Comparison of ENCODE assay signal across 8 mouse cellular contexts in the genomic region with DNA sequence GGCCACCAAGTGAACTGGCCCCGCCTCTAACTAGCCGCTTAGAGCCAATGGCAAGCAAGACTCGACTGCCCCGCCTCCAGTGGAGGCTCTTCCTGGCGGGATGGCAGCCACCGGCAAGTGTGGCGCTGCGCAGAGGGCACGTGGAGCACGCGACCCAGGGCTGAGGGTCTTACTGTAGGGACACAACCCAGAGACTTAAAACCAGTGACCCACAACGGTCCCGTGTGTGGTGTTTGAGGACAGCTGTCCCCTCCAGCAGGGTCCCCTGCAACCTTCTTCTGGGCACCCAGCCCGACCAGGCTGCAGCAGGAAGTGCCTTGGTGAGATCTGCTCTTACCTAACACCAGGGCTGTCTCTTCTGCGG. TPM values are rescaled to one million over a fixed set of nuclear protein-coding genes. Genes with fewer than 3 reads are reported as not detected.
DNase-seq lines count a peak whose midpoint lies in the region; ATAC-seq lines count a peak whose summit lies in the region.

No protein-coding gene starts in this region.

- H3K27ac ChIP-seq in forebrain, embryonic 12.5 days: no peak overlapping the region
- H3K27ac ChIP-seq in lung, embryonic 16.5 days (ENCODE audit: low read length): no peak overlapping the region

- H3K9me3 ChIP-seq in forebrain, embryonic 12.5 days: no peaks in the 10 kb centered on the region
- no peaks in the 10 kb centered on the region for H3K9me3 ChIP-seq in lung, embryonic 16.5 days (ENCODE audit: control insufficient read depth, low read length)

- ATAC-seq in forebrain, embryonic 12.5 days (ENCODE audit: low FRiP score): peak; percentile 93
- ATAC-seq in lung, embryonic 16.5 days (ENCODE audit: low read depth): peak; percentile 93

- peak overlapping the region; percentile 34 for H3K4me3 ChIP-seq in forebrain, embryonic 12.5 days (replicated peaks)
- peak overlapping the region; percentile 46 for H3K4me3 ChIP-seq in lung, embryonic 16.5 days (ENCODE audit: low read length)

- intact Hi-C loops in heart, postnatal 25 days (cut with DNase I): no loop called here

- peak; percentile 70 for DNase-seq in ES-CJ7 (ENCODE audit: low read depth, low spot score)
- peak; percentile 38 for DNase-seq in c-Kit-positive CD71-positive TER-119-negative erythroid progenitor cells, embryonic 14.5 days (ENCODE audit: low read depth)
- peak; percentile 63 for DNase-seq in heart, postnatal 25 days (ENCODE audit: low spot score)
- DNase-seq in layer of hippocampus, adult 18-20 months (ENCODE audit: low spot score in 2 of 2): peak; percentile 40 to 56
- peak; percentile 84 for DNase-seq in retina, embryonic 14.5 days (ENCODE audit: low spot score)
- peak; percentile 87 for DNase-seq in thymus, postnatal 25 days

- no peaks in the 10 kb centered on the region for H3K36me3 ChIP-seq in forebrain, embryonic 12.5 days (replicated peaks)
- H3K36me3 ChIP-seq in lung, embryonic 16.5 days (ENCODE audit: control insufficient read depth, insufficient read depth, low read length): no peaks in the 10 kb centered on the region

- WGBS in forebrain, embryonic 12.5 days: 2% methylated on average over 15 of the region's 15 CpGs
- WGBS in lung, embryonic 16.5 days: 1% methylated on average over 15 of the region's 15 CpGs

- peak overlapping the region; percentile 60 for H3K4me2 ChIP-seq in forebrain, embryonic 12.5 days
- peak overlapping the region; percentile 78 for H3K4me2 ChIP-seq in lung, embryonic 16.5 days (ENCODE audit: low read depth, low read length)

- peak overlapping the region; percentile 38 for H3K9ac ChIP-seq in forebrain, embryonic 12.5 days
- H3K9ac ChIP-seq in lung, embryonic 16.5 days (ENCODE audit: low read length): peak overlapping the region; percentile 53

- H3K4me1 ChIP-seq in forebrain, embryonic 12.5 days: peaks cover 17% of the 10 kb centered on the region
- H3K4me1 ChIP-seq in lung, embryonic 16.5 days (replicated peaks; ENCODE audit: control insufficient read depth, insufficient read depth, low read length): peaks cover 11% of the 10 kb centered on the region

- H3K27me3 ChIP-seq in forebrain, embryonic 12.5 days: peaks cover 50% of the 10 kb centered on the region
- no peaks in the 10 kb centered on the region; the same call in 1 of the 2 replicates for H3K27me3 ChIP-seq in lung, embryonic 16.5 days (ENCODE audit: control insufficient read depth, insufficient read depth, low read depth, low read length)

RNA-seq across cellular contexts. Expression of gene Osbpl5, which starts 0.2 kb away (rescaled TPM):
- polyA plus RNA-seq in forebrain, embryonic 12.5 days (2016; fragmentation: Nextera tagmentation; extraction: Ambion mirVana): 15.1 and 17.5 TPM in 2 replicates
- total RNA-seq in heart, postnatal 25 days (2021): 10 to 100 TPM; 16.0 to 21.5 TPM
- 10 to 100 TPM; 19.3 to 22.1 TPM for total RNA-seq in layer of hippocampus, adult 18-20 months (2021)
- 45.5 and 48.3 TPM in 2 replicates for polyA plus RNA-seq in lung, embryonic 16.5 days (2015; fragmentation: Nextera tagmentation; extraction: Ambion mirVana)

RNA-seq across cellular contexts. Expression of gene Mrgprg, which starts 9.8 kb away (rescaled TPM):
- polyA plus RNA-seq in forebrain, embryonic 12.5 days (2016; fragmentation: Nextera tagmentation; extraction: Ambion mirVana): not detected in 2 replicates
- total RNA-seq in heart, postnatal 25 days (2021): not detected
- not detected for total RNA-seq in layer of hippocampus, adult 18-20 months (2021)
- polyA plus RNA-seq in lung, embryonic 16.5 days (2015; fragmentation: Nextera tagmentation; extraction: Ambion mirVana): not detected in 2 replicates

RNA-seq across cellular contexts. Expression of gene Mrgpre, which starts 27.3 kb away (rescaled TPM):
- 2.7 and 3.2 TPM in 2 replicates for polyA plus RNA-seq in forebrain, embryonic 12.5 days (2016; fragmentation: Nextera tagmentation; extraction: Ambion mirVana)
- total RNA-seq in heart, postnatal 25 days (2021): 1 to 10 TPM; 1.0 to 1.3 TPM
- 1 to 10 TPM; 5.4 to 6.9 TPM for total RNA-seq in layer of hippocampus, adult 18-20 months (2021)
- polyA plus RNA-seq in lung, embryonic 16.5 days (2015; fragmentation: Nextera tagmentation; extraction: Ambion mirVana): 1.4 and 1.6 TPM in 2 replicates
